Mouse (Mus musculus): Measurements from ENCODE around the gene Gm21663. TPM values are rescaled to one million over a fixed set of nuclear protein-coding genes. Genes with fewer than 3 reads are reported as not detected.
"Not testable (repeated sequence)": the region's sequence is repeated elsewhere in the genome, so short reads cannot be mapped to it uniquely, and the experiment has no call there.

The Gm21663 gene
- not detected in 2 replicates for polyA plus RNA-seq (2012; ENCODE audit: insufficient read depth, insufficient read length, missing spikeins)

DNA sequence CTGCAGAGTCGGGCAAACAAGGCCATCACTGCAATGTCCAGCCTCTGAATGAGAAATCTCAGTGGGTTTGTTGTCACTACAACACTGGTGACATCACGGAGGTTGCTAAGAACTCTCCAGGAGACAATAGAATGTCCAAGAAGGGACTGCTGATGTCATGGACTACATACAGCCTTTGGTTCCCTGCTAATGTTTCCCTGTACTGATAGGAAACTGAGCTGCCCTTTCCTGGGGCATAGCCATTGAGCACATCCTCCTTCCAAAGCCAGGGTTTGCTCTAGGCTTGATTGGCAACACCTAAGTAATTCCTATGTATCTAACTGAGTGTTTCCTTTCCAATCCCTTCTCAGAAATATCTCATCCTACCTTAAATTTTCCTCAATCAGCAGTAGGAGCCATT, at the start of gene Gm21663:
Gm21663 (minus strand) TSS at position 101 of the 400 bp plus-strand sequence.
- H3K4me3 ChIP-seq (ENCODE audit: insufficient read depth, low read depth, low read length); H3K4me1 ChIP-seq (ENCODE audit: control insufficient read depth, insufficient read depth, insufficient read length, low read length); H3K27ac ChIP-seq (replicated peaks; ENCODE audit: low read depth, low read length): not testable (repeated sequence)

- not testable (repeated sequence) for H3K4me3 ChIP-seq (ENCODE audit: insufficient read depth, low read depth, low read length); H3K4me1 ChIP-seq (ENCODE audit: control insufficient read depth, insufficient read depth, insufficient read length, low read length); H3K27ac ChIP-seq (replicated peaks; ENCODE audit: low read depth, low read length)
Observed at GRCm38 (mm10) chr5:25988550-25988949, 46.4 kb upstream of the Gm21663 start, which contains the start of gene Gm21698. Gene Gm21698 (minus strand): TSS chr5:25988650.

DNA sequence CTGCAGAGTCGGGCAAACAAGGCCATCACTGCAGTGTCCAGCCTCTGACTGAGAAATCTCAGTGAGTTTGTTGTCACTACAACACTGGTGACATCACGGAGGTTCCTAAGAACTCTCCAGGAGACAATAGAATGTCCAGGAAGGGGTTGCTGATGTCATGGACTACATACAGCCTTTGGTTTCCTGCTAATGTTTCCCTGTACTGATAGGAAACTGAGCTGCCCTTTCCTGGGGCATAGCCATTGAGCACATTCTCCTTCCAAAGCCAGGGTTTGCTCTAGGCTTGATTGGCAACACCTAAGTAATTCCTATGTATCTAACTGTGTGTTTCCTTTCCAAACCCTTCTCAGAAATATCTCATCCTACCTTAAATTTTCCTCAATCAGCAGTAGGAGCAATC, 30.4 kb upstream of the Gm21663 start, which contains the start of gene Gm21680:
Gm21680 (minus strand) TSS at position 101 of the 400 bp plus-strand sequence.
- not testable (repeated sequence) for H3K27ac ChIP-seq (replicated peaks; ENCODE audit: low read depth, low read length); H3K4me1 ChIP-seq (ENCODE audit: control insufficient read depth, insufficient read depth, insufficient read length, low read length); H3K4me3 ChIP-seq (ENCODE audit: insufficient read depth, low read depth, low read length)

DNA sequence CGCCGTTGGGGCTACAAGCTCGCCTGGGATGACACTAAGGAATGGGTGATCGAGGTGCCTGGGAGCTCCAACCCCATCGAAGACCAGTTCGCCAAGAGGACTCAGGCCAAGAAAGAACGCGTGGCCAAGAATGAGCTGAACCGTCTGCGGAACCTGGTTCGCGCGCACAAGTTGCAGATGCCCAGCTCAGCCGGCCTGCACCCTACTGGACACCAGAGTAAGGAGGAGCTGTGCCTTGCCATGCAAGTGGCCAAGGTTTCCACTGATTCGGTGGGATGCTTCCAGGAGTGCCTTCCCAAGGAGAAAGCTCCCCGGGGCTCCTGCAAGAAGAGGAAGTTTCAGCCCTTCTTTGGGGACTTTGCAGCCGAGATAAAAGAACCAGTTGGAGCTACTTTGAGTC, 14.9 kb upstream of the Gm21663 start:
- not testable (repeated sequence) for H3K4me1 ChIP-seq (ENCODE audit: control insufficient read depth, insufficient read depth, insufficient read length, low read length); H3K4me3 ChIP-seq (ENCODE audit: insufficient read depth, low read depth, low read length)

GRCm38 (mm10) chr5:25956611-25957010, 14.4 kb upstream of the Gm21663 start:
- H3K4me3 ChIP-seq (ENCODE audit: insufficient read depth, low read depth, low read length); H3K4me1 ChIP-seq (ENCODE audit: control insufficient read depth, insufficient read depth, insufficient read length, low read length); H3K27ac ChIP-seq (replicated peaks; ENCODE audit: low read depth, low read length): not testable (repeated sequence)

More for the DNA sequence above, 14.9 kb upstream of the Gm21663 start:
- not testable (repeated sequence) for H3K27ac ChIP-seq (replicated peaks; ENCODE audit: low read depth, low read length)

DNA sequence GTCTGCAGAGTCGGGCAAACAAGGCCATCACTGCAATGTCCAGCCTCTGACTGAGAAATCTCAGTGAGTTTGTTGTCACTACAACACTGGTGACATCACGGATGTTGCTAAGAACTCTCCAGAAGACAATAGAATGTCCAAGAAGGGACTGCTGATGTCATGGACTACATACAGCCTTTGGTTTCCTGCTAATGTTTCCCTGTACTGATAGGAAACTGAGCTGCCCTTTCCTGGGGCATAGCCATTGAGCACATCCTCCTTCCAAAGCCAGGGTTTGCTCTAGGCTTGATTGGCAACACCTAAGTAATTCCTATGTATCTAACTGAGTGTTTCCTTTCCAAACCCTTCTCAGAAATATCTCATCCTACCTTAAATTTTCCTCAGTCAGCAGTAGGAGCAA, 12.1 kb upstream of the Gm21663 start, which contains the start of gene Gm21671:
Gm21671 (minus strand) TSS at position 101 of the 400 bp plus-strand sequence.
- H3K27ac ChIP-seq (replicated peaks; ENCODE audit: low read depth, low read length); H3K4me3 ChIP-seq (ENCODE audit: insufficient read depth, low read depth, low read length); H3K4me1 ChIP-seq (ENCODE audit: control insufficient read depth, insufficient read depth, insufficient read length, low read length): not testable (repeated sequence)

DNA sequence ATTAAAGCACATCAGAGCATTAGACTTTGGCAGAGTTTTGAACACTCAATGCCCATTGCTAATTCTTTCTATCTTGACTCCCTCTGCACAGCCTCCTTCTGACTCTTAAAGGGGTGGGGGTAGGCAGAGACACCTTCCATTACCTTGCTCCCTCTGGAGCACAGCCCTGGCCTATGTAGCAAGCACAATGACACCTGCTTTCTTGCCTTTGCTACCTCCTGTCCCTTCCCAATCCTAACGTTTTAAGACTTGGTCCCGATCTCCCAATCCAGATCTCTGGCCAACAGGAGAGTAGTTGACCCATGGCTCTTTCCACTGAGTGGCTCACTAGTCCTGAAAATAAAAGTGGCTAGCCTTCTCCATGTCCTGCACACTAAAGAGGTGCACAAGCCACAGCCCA, 3.2 kb upstream of the Gm21663 start:
- H3K4me1 ChIP-seq (ENCODE audit: control insufficient read depth, insufficient read depth, insufficient read length, low read length); H3K4me3 ChIP-seq (ENCODE audit: insufficient read depth, low read depth, low read length); H3K27ac ChIP-seq (replicated peaks; ENCODE audit: low read depth, low read length): not testable (repeated sequence)

DNA sequence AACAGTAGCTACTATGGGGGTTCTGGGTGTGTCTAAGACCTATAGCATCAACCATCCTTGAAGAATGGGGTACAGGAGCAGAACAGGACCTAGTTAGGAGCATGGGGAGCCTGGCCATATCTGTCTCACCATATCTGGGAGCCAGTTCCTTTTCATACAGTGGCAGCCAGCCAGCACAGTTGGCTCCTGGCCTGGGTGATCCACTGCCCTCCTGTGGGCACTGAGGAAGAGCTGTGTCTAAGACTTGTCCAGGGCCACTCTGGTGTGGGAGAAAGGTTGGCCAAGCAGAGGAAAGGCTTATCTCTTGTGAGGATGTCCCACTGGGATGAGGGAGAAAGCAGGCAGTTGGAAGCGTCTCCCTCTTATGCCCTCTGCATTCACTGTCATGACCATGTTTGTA, 50.9 kb downstream of the Gm21663 start:
- Histone ChIP-seq H3K4me3 (ENCODE audit: insufficient read depth, low read depth, low read length) (no peak overlapping the region), H3K27ac (replicated peaks; ENCODE audit: low read depth, low read length) (no peak overlapping the region), H3K4me1 (ENCODE audit: control insufficient read depth, insufficient read depth, insufficient read length, low read length) (no peaks in the 10 kb centered on the region)

DNA sequence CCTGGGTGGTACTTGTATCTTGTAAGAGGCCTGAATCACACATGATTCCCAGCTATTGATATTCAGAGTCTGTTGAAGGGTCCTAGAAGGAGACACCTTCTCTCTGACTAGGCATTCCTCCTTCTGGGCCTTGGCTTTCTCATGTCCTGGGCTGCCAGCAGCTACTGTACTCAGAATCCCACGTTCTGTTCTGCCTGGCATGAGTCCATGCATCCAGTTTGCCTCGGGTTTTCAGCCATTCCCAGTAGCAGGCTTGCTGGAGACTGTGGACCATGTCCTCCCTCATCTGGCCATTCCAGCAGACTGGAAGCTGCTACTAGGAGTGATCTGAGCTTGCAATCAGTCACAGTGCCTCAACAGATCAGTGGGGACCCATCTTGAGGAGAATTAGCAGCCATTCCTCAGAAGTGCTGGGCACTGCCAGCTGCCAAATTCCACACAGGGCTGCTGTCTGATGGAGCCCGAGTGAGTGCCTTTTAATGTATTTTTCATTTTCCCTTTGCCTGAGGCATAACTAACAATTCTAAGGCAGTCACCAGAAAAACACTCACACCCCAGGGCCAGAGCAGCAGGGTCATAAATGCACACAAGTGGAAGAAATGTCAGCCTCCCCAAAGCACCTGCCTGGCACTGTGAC, 52.3 kb downstream of the Gm21663 start:
- Histone ChIP-seq H3K27ac (replicated peaks; ENCODE audit: low read depth, low read length) (no peak overlapping the region), H3K4me3 (ENCODE audit: insufficient read depth, low read depth, low read length) (no peak overlapping the region), H3K4me1 (ENCODE audit: control insufficient read depth, insufficient read depth, insufficient read length, low read length) (no peaks in the 10 kb centered on the region)

- H3K27ac ChIP-seq (replicated peaks; ENCODE audit: low read depth, low read length) = no peak overlapping the region
- H3K4me3 ChIP-seq (ENCODE audit: insufficient read depth, low read depth, low read length) = no peak overlapping the region
- no peaks in the 10 kb centered on the region for H3K4me1 ChIP-seq (ENCODE audit: control insufficient read depth, insufficient read depth, insufficient read length, low read length)
Observed at GRCm38 (mm10) chr5:25886708-25887107, 55.5 kb downstream of the Gm21663 start.

Other genes starting within 250 kb of the Gm21663 start
- 3.0 and 3.3 TPM in 2 replicates for gene Xrcc2, start 236.6 kb downstream of the Gm21663 start, polyA plus RNA-seq (2012; ENCODE audit: insufficient read depth, insufficient read length, missing spikeins)
- gene Actr3b, start 182.4 kb downstream of the Gm21663 start, polyA plus RNA-seq (2012; ENCODE audit: insufficient read depth, insufficient read length, missing spikeins) = 0.52 and 2.0 TPM in 2 replicates
- not detected in 2 replicates for gene Gm21671, start 12.0 kb upstream of the Gm21663 start, polyA plus RNA-seq (2012; ENCODE audit: insufficient read depth, insufficient read length, missing spikeins)
- not detected in 2 replicates for gene Gm21680, start 30.3 kb upstream of the Gm21663 start, polyA plus RNA-seq (2012; ENCODE audit: insufficient read depth, insufficient read length, missing spikeins)
- not detected in 2 replicates for gene Gm21698, start 46.3 kb upstream of the Gm21663 start, polyA plus RNA-seq (2012; ENCODE audit: insufficient read depth, insufficient read length, missing spikeins)
- not detected in 2 replicates for gene Gm1979, start 62.4 kb upstream of the Gm21663 start, polyA plus RNA-seq (2012; ENCODE audit: insufficient read depth, insufficient read length, missing spikeins)
- not detected in 2 replicates for gene Gm5862, start 80.5 kb upstream of the Gm21663 start, polyA plus RNA-seq (2012; ENCODE audit: insufficient read depth, insufficient read length, missing spikeins)
- not detected in 2 replicates for gene Speer4a, start 97.2 kb upstream of the Gm21663 start, polyA plus RNA-seq (2012; ENCODE audit: insufficient read depth, insufficient read length, missing spikeins)
- not detected in 2 replicates for gene Gm7347, start 116.2 kb upstream of the Gm21663 start, polyA plus RNA-seq (2012; ENCODE audit: insufficient read depth, insufficient read length, missing spikeins)
- gene Gm10471, start 146.9 kb upstream of the Gm21663 start, polyA plus RNA-seq (2012; ENCODE audit: insufficient read depth, insufficient read length, missing spikeins) = not detected in 2 replicates
- not detected in 2 replicates for gene 5031410I06Rik, start 163.0 kb upstream of the Gm21663 start, polyA plus RNA-seq (2012; ENCODE audit: insufficient read depth, insufficient read length, missing spikeins)
- gene Gm10220, start 179.0 kb upstream of the Gm21663 start, polyA plus RNA-seq (2012; ENCODE audit: insufficient read depth, insufficient read length, missing spikeins) = not detected in 2 replicates

Data from brown adipose tissue, adult 24 weeks (tissue).